Mouse (Mus musculus) heart, postnatal 25 days (tissue): ENCODE measurements around the gene Oaz1. TPM values are rescaled to one million over a fixed set of nuclear protein-coding genes. Genes with fewer than 3 reads are reported as not detected.
"Not testable (repeated sequence)": the region's sequence is repeated elsewhere in the genome, so short reads cannot be mapped to it uniquely, and the experiment has no call there.

Experiments used
- DNase-seq: peaks from one replicate; pipeline ENCODE4 v3.0.0; 2022; ENCODE audit warnings: low spot score
- intact Hi-C: fragments of 180-260 bp; cut with DNase I; formaldehyde crosslinking; loops from one replicate; pipeline ENCODE4 v1.15.1; 2025
- total RNA-seq, 2 experiments: library from RNA; stranded (reverse); gene quantifications; 2 replicates each; pipeline ENCODE4 v1.2.3; 2021

Oaz1 gene
- total RNA-seq, 2 experiments from 2014 or later: 883 to 894 TPM

DNA sequence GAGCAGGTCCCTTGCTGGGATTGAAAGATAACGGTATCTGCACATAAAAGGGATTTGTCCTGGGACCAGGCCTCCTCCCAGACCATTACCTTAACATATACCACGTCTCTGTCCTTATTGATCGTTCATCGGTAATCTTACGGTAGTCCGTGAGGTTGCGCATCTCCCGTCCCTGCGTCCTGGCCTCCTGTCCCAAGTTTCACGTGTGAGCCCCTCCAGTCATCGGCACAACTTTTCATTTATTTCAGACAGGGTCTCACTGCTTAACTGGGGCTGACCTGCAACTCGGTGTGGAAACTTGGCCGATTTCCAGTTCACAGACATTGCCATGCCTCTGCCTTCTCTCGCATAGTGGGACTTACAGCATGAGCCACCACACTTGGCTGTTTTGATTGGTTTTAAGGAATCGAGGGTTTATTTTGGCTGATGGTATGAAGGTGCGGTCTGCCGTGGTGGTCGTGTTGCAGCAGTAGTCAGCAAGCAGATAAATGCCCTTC, 27.3 kb upstream of the Oaz1 start:
- DNase-seq: no peak
- intact Hi-C loops: loop anchor here (2.0 kb wide), 1 partner anchor 28 kb away; the partner anchor contains the start of gene Oaz1

DNA sequence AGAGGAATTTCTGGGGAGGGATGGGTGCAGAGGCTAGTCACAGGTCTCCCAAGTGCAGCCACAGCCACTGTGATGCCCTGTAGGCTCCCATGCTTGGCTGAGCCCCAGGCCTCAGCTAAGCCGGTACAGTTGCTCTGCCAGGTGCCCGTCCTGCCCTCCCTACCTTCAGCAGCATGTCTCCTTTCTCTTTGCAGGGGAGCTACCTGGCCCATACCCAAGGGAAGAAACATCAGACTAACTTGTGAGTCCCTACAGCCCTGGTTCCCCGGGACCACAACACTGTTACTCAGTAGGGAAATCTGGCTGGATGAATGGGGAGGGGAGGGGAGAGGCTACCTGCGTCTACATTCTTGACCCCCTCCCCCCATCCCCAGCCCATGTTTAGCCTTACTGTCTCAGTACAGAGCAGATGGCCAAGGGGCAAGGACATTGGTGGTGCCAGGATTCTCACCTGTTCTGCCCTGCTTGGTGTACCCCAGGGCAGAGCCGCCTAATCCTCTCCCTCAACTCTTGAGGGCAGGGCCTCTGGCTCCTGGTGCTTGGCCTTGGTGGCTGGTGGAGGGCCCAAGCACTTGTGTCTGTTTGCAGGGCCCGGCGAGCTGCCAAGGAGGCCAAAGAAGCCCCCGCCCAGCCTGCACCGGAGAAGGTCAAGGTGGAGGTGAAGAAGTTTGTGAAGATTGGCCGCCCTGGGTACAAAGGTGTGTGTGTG, 24.1 kb upstream of the Oaz1 start:
- DNase-seq: no peak
- intact Hi-C loops: no loop called here

DNA sequence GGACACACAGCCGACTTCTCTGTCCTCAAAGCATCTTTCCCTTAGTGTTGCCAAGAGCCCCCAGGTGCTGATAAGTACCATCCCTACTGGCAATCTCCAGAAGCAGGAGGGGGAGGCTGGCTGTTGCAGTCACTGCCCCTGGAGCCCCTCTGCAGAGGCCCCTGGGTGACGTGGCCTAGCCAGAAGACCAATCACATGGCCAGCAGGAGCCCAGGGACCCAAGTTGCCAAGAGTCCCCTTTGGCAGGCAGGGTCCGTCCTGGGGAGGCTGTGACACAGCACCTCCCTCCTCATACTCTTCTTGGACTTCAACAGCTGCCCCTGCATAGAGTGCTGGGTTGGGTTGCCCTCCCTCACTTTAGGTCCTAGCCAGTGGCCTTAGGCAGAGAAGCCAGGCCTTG, 23.5 kb upstream of the Oaz1 start:
- DNase-seq: no peak
- intact Hi-C loops: no loop called here

DNA sequence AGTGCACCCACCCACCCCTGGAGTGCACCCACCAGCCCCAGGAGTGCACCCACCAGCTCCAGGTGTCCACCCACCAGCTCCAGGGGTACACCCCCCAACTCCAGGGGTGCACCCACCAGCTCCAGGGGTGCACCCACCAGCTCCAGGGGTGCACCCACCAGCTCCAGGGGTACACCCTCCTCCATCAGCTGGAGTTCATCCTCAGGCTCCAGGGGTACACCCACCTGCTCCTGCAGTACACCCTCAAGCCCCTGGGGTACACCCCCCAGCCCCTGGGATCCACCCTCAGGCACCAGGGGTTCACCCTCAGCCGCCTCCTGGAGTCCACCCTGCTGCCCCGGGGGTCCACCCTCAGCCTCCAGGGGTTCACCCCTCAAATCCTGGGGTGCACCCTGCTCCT, 22.1 kb upstream of the Oaz1 start:
- intact Hi-C loops: no loop called here
- DNase-seq: no peak

DNA sequence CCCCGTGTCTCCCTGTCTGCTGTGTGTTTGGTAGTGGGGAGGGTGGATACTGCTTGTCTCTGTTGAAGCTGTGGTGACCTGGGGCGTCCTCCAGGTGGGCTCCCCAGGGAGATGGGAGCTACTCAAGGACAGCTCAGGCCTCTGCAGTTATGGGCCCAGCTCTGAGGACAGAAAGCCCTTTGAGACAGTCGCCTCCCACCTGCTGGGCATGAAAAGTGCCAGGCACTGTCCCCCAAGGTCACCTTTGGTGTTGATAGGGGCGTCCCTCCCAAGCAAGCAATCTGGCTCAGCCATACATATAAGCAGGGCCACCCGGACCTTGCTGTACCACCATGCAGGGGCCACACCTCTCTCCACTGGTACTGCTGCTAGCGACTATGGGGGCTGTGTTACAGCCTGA, 21.5 kb upstream of the Oaz1 start, which contains the start of gene Amh:
Amh (plus strand) TSS at position 328 of the 400 bp plus-strand sequence.
- DNase-seq: no peak
- intact Hi-C loops: loop anchor here (5.0 kb wide), 1 partner anchor 58 kb away; no protein-coding TSS in a partner anchor

DNA sequence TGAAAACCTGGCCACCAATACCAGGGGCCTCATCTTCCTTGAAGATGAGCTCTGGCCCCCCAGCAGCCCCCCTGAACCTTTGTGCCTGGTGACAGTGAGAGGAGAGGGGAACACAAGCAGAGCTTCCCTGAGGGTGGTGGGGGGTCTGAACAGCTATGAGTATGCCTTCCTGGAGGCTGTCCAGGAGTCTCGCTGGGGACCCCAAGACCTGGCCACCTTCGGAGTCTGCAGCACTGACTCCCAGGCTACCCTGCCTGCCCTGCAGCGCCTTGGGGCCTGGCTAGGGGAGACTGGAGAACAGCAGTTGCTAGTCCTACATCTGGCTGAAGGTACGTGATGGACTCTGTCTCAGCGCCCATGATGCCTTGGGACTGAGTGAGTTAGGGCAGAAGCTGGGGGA, 21.1 kb upstream of the Oaz1 start:
- DNase-seq: no peak
- intact Hi-C loops: loop anchor here (5.0 kb wide), 1 partner anchor 58 kb away; no protein-coding TSS in a partner anchor

DNA sequence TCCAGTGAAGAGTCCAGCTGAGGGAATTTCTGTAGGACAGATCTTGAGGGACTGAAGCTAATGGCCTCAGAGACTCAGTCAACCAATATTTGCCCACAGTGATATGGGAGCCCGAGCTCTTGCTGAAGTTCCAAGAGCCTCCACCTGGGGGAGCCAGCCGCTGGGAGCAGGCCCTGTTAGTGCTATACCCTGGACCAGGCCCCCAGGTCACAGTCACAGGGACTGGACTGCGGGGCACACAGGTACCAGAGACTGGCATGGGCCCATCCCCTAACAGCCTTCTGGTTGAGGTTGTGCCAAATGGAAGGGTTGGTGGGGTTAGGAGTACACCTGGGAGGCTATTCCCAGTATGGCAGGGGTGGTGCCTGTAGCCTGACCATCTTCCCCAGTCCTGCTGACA, 20.5 kb upstream of the Oaz1 start:
- intact Hi-C loops: loop anchor here (5.0 kb wide), 1 partner anchor 59 kb away; no protein-coding TSS in a partner anchor

DNA sequence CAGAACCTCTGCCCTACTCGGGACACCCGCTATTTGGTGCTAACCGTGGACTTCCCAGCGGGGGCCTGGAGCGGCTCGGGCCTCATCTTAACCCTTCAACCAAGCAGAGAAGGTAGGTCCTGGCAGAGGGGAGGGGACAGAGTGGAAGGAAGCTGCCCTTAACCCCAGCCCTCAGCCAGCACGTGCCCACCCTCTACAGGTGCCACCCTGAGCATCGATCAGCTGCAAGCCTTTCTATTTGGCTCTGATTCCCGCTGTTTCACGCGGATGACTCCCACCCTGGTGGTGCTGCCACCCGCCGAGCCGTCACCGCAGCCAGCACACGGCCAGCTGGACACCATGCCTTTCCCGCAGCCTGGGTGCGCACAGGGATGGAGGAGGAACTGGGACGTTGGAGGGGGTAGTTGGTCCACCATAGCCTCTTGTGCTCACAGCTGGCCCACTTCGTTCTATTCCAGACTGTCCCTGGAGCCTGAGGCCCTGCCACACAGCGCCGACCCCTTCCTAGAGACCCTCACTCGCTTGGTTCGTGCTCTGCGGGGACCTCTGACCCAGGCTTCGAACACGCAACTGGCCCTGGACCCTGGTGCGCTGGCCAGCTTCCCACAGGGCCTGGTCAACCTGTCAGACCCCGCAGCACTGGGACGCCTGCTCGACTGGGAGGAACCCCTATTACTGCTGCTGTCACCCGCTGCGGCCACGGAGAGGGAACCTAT, 20.0 kb upstream of the Oaz1 start:
- no peak for DNase-seq
- intact Hi-C loops: loop anchor here (5.0 kb wide), 1 partner anchor 59 kb away; no protein-coding TSS in a partner anchor

More for the DNA sequence above, 20.5 kb upstream of the Oaz1 start:
- DNase-seq: no peak

DNA sequence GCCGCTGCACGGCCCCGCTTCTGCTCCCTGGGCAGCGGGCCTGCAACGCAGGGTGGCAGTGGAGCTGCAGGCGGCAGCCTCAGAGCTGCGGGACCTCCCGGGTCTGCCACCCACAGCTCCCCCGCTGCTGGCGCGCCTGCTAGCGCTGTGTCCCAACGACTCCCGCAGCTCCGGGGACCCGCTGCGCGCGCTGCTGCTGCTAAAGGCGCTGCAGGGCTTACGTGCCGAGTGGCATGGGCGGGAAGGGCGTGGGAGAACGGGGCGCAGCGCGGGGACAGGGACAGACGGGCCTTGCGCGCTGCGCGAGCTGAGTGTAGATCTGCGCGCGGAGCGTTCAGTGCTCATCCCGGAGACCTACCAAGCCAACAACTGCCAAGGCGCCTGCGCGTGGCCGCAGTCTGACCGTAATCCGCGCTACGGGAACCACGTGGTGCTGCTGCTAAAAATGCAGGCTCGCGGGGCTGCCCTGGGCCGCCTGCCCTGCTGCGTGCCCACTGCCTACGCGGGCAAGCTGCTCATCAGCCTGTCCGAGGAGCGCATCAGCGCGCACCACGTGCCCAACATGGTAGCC, 19.3 kb upstream of the Oaz1 start:
- intact Hi-C loops: loop anchor here (5.0 kb wide), 1 partner anchor 60 kb away; no protein-coding TSS in a partner anchor
- DNase-seq: peak; percentile 54

DNA sequence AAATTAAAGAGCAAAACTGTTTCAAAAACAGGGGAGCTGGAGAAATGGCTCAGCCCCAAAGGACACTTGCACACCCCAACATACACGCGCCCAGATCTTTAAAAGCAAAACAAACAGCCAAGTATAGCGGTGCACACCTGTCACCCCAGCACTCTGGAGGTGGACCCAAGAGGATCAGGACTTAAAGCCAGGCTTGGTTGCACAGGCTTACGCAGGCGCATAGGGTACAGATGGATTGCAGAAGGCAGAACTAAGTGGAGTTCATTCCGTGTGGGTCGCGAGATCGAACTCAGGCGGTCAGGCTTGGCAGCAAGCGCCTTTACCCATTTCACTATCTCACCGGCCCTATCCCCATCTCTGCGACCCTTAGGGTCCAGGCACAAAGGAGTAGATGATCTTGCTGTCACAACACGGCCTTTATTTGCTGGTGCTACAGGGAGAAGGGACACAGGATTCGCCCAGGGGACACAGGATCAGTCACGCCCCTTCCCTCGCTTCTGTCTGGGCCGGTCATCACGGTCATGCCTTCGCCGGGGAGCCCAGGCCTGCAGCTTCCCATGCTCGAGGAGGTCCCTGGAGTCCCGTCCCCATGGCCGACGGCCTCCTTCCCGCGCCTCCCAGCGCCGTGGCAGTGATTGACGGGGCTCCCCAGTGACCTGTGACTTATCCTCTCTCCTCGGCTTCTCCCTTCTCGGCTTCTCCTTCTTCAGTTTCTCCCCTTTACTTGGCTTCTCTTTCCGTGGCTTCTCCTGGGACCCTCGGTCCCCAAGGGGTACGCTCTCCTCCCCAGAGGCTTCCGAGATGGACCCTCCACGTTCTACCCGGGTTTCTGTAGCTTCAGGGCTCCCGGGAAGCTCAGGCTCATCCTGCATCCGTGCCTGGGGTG, 18.1 kb upstream of the Oaz1 start:
- intact Hi-C loops: loop anchor here (5.0 kb wide), 1 partner anchor 61 kb away; no protein-coding TSS in a partner anchor
- no peak for DNase-seq

DNA sequence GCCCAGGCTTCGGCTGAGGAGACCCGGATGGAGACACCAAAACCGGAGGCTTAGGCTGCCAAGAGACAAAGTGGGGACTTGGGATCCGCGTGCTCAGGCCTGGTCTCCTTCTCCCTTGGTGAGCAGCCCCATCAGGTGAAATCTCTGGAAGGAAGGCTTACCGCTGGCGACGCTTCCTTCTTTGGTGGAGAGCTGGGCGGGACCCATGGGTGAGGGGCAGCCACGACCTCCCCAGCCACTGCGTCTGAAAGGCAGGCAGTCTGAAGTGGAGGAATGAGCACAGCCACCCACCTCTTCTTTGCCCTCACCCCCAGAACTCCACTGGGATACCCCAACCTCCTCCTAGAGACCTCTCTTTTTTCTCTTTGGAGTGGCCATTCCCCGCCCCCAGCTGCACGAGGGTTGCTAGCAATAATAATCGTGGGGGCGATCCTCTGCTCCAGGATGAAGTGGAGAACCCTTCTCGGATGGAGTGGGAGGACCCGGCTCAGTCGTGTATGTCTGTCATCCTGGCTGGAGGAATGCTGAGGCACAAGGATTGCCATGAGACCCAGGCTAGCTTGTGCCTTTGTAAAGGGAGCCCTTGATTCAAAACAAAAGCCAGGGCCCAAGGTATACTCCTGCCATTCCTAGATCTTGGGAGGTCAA, 17.3 kb upstream of the Oaz1 start:
- DNase-seq: no peak
- intact Hi-C loops: loop anchor here (5.0 kb wide), 1 partner anchor 62 kb away; no protein-coding TSS in a partner anchor

DNA sequence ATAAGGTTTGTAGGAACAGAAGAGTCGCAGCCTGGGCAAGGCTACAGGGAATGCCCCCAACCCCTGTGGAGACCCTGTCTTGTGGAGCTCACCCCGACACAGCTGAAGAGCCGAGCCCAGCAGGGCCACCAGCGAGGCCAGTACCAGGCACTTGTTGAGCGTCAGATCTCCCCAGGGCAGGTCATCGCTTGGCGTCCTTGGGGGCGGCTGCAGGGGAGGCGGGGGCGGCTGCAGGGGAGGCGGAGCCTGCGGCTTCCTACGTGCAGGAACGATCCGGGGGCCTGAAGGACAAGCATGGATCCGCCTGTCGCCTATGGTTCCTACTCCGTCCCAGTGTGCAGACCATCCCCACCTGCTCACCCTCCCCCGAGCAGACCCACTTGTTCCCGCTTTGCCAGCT, 16.4 kb upstream of the Oaz1 start:
- intact Hi-C loops: no loop called here
- no peak for DNase-seq

DNA sequence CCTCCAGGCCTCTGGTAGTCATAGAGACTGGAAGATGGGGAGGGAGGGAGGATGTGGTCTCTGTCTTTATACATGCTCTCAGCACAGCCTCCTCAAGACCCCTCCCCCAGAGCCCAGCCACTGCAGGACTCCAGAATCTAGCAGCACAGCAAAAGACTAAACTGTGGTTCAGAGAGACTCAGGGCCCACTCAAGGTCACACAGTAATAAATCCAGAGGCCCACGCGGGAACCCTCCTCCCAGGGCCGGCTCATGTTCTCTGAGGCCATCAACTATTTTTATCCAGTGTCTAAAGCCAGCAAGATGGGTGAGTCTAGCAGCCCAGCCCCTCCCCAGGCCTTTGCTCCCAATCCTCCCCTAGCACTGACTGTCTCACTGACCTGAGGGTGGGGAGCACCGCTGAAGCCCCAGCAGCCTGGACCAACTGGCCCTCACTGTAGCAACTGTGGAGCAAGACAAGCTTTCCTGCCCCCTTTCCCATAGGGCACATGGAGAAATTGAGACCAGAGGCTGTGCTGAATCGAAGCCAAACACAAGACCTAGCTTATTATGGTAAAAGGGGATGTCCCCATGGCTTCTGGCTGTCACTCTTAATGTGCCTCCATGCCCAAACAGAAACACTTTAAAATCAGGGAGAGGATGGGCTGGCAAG, 13.9 kb upstream of the Oaz1 start:
- DNase-seq: no peak
- intact Hi-C loops: no loop called here

DNA sequence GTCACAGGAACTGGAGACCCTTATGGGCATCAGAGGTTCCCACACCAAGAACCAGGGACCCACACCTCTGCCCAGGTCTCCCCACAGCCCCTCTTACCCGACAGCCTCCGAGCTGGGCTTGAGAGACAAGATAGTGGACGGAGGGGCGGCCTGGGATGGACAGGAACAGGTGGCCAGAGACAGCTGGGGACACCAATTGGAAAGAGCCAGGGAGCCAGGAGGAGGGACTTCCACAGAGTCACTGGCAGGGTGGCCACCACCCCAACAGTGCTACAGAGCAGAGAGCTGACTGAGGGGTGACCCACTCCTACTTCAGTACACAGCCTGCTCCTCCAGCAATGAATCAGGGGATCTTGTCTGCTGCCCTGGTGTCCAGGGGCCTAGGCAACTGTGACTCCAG, 13.1 kb upstream of the Oaz1 start, which contains the start of gene Jsrp1:
Jsrp1 (minus strand) TSS at position 133 of the 400 bp plus-strand sequence.
- DNase-seq: no peak
- intact Hi-C loops: no loop called here

DNA sequence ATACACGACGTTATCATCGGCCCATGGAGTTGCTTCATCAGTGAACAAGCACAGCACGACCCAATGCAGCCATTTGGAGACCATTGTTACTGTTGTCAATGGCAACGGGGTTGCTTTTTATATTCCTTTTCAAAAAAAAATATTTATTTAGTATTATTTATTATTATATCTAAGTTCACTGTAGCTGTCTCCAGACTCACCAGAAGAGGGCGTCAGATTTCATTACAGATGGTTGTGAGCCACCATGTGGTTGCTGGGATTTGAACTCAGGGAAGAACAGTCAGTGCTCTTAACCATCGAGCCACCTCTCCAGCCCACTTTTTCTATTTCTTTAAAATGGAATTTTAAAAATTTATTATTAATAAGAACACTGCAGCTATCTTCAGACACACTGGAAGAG, 11.7 kb upstream of the Oaz1 start:
- intact Hi-C loops: loop anchor here (5.0 kb wide), 1 partner anchor 183 kb away; no protein-coding TSS in a partner anchor

DNA sequence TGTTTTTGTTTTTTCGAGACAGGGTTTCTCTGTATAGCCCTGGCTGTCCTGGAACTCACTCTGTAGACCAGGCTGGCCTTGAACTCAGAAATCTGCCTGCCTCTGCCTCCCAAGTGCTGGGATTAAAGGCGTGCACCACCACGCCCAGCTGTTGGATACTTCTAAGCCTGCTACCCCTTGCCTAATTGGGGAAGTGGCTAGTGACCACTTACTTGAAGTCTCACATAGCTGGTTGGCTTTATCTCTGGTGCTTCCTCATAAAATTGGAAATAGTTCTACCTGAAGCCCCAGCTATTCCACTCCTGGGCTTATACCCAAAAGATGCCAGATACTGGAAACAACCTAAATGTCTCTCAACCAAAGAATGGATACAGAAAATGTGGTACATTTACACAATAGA, 10.2 kb upstream of the Oaz1 start:
- intact Hi-C loops: loop anchor here (5.0 kb wide), 1 partner anchor 181 kb away; no protein-coding TSS in a partner anchor
- not testable (repeated sequence) for DNase-seq

More for the DNA sequence above, 11.7 kb upstream of the Oaz1 start:
- DNase-seq: no peak

DNA sequence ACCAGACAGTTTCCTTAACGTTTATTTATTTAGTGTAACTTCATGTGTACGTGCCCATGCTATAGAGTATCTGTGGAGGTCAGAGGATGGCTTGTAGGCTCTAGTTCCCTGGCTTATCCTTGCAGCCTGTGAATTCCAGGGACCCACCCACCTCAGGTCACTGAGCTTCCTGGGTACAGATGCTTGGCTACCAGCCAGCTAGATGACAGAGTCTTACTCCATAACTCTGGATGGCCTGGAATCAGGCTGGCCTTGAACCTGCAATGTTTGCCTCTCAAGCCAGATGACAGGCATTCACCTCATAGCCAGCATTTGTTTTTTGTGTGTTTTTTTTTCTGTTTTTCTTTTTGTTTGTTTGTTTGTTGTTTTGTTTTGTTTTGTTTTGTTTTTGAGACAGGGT, 9.3 kb upstream of the Oaz1 start:
- no peak for DNase-seq
- intact Hi-C loops: loop anchor here (5.0 kb wide), 1 partner anchor 180 kb away; no protein-coding TSS in a partner anchor

DNA sequence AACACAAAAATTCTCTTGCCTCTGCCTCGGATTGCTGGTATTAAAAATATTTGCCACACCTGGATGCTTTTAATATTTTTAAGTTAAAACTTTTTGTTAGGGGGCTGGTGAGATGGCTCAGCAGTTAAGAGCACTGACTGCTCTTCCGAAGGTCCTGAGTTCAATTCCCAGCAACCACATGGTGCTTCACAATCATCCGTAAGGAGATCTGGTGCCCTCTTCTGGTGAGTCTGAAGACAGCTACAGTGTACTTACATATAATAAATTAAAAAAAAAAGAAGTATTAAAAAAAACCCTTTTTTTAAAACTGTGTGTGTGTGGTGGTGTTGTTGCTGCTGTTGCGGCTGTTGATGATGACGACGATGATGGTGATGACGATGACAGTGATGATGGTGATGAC, 8.5 kb upstream of the Oaz1 start:
- intact Hi-C loops: loop anchor here (5.0 kb wide), 1 partner anchor 179 kb away; no protein-coding TSS in a partner anchor
- not testable (repeated sequence) for DNase-seq
